Mouse (Mus musculus) neural tube, embryonic 13.5 days (tissue): ENCODE measurements around the gene Fxyd1. TPM values are rescaled to one million over a fixed set of nuclear protein-coding genes. Genes with fewer than 3 reads are reported as not detected.
A peak's percentile ranks its signal among the peaks of the same experiment; 100 is the strongest.

Source experiments
- ATAC-seq: fragments of 200-750 bp; cut with Nextera tagmentation; 2 replicates; pipeline ENCODE4 v1.8.0; 2017; ENCODE audit warnings: low read depth, mild to moderate bottlenecking, moderate TSS enrichment, moderate library complexity
- H3K27ac ChIP-seq: fragments of 300-500 bp; sonication (generic); replicated peaks from 2 replicates; pipeline ENCODE4 v1.5.1; 2015; ENCODE audit warnings: moderate library complexity, mild to moderate bottlenecking, inconsistent platforms
- H3K27me3 ChIP-seq: fragments of 300-500 bp; sonication (generic); 2 replicates; pipeline ENCODE4 v1.6.1; 2015; ENCODE audit warnings: mild to moderate bottlenecking, inconsistent platforms
- H3K36me3 ChIP-seq: fragments of 300-500 bp; sonication (generic); 2 replicates; pipeline ENCODE4 v1.6.1; 2015; ENCODE audit warnings: mild to moderate bottlenecking, inconsistent platforms
- H3K4me1 ChIP-seq: fragments of 300-500 bp; sonication (generic); replicated peaks from 2 replicates; pipeline ENCODE4 v1.6.1; 2015; ENCODE audit warnings: inconsistent platforms
- H3K4me2 ChIP-seq: fragments of 300-500 bp; sonication (generic); 2 replicates; pipeline ENCODE4 v1.6.1; 2015; ENCODE audit warnings: inconsistent platforms, mild to moderate bottlenecking, moderate library complexity
- H3K4me3 ChIP-seq: fragments of 300-500 bp; sonication (generic); 2 replicates; pipeline ENCODE4 v1.5.1; 2015; ENCODE audit warnings: mild to moderate bottlenecking, inconsistent platforms
- H3K9ac ChIP-seq: fragments of 300-500 bp; sonication (generic); 2 replicates; pipeline ENCODE4 v1.6.1; 2015; ENCODE audit warnings: moderate library complexity, mild to moderate bottlenecking, inconsistent platforms
- H3K9me3 ChIP-seq: fragments of 300-500 bp; sonication (generic); 2 replicates; pipeline ENCODE4 v1.6.1; 2016; ENCODE audit warnings: inconsistent platforms
- WGBS: fragments of 180-500 bp; shearing (Covaris S2); methylation state at CpG from one replicate; pipeline ENCODE4 v1.1.7; 2015; 5-methylcytosine and 5-hydroxymethylcytosine counted together
- polyA plus RNA-seq: library from polyadenylated mRNA; unstranded; fragments of >200 nt; fragmentation: Nextera tagmentation; extraction: Ambion mirVana; gene quantifications from 2 replicates; pipeline ENCODE4 v1.2.1, GENCODE M21; 2015

Gene Fxyd1
- polyA plus RNA-seq, 1 experiment from 2014 or later = 33.9 TPM

- Histone ChIP-seq H3K27ac (peak overlapping the region; percentile 70), H3K36me3 (no peaks in the 10 kb centered on the region), H3K9ac (peak overlapping the region; percentile 68), H3K4me1 (peaks cover 51% of the 10 kb centered on the region), H3K4me2 (peak overlapping the region; percentile 63), H3K4me3 (peak overlapping the region; percentile 42), H3K27me3 (peaks cover 80% of the 10 kb centered on the region), H3K9me3 (no peaks in the 10 kb centered on the region)
- ATAC-seq = peak; percentile 34
- 2% methylated on average over 13 of the region's 15 CpGs for whole genome bisulfite sequencing
These were observed 7.1 kb downstream of the Fxyd1 start for GRCm38 (mm10) chr7:31049846-31050281.

GRCm38 (mm10) chr7:31049135-31049845 lies 7.7 kb downstream of the Fxyd1 start:
- H3K4me1 ChIP-seq = peaks cover 46% of the 10 kb centered on the region
- no peaks in the 10 kb centered on the region for H3K9me3 ChIP-seq
- H3K27ac ChIP-seq = peak overlapping the region; percentile 70
- no peaks in the 10 kb centered on the region for H3K36me3 ChIP-seq
- no peak for ATAC-seq
- peak overlapping the region; percentile 68 for H3K9ac ChIP-seq
- WGBS = 21% methylated on average over 5 of the region's 5 CpGs
- peak overlapping the region; percentile 42 for H3K4me3 ChIP-seq
- peak overlapping the region; percentile 63 for H3K4me2 ChIP-seq
- peaks cover 80% of the 10 kb centered on the region for H3K27me3 ChIP-seq

GRCm38 (mm10) chr7:31042431-31042910 lies 14.5 kb downstream of the Fxyd1 start, which contains the start of gene Fxyd5:
Gene Fxyd5 (minus strand): TSS chr7:31042481.
- 35% methylated on average over 10 of the region's 10 CpGs for WGBS
- Histone ChIP-seq H3K36me3 (no peaks in the 10 kb centered on the region), H3K27me3 (peaks cover 67% of the 10 kb centered on the region), H3K9me3 (no peaks in the 10 kb centered on the region), H3K27ac (no peak within 1 kb of the TSS), H3K4me3 (peak within 1 kb of the TSS; percentile 18), H3K9ac (peak within 1 kb of the TSS; percentile 38), H3K4me1 (peaks cover 12% of the 10 kb centered on the region), H3K4me2 (peak within 1 kb of the TSS; percentile 46)
- no peak for ATAC-seq

- Histone ChIP-seq H3K9me3 (no peaks in the 10 kb centered on the region), H3K36me3 (no peaks in the 10 kb centered on the region), H3K27me3 (peaks cover 67% of the 10 kb centered on the region), H3K4me2 (peak overlapping the region; percentile 46), H3K4me1 (peaks cover 12% of the 10 kb centered on the region), H3K4me3 (peak overlapping the region; percentile 18), H3K9ac (peak overlapping the region; percentile 38), H3K27ac (no peak overlapping the region)
- 3% methylated on average over 28 of the region's 28 CpGs for WGBS
- no peak for ATAC-seq
These were observed 15.2 kb downstream of the Fxyd1 start for GRCm38 (mm10) chr7:31041662-31042315.

GRCm38 (mm10) chr7:31041023-31041407 lies 16.0 kb downstream of the Fxyd1 start:
- Histone ChIP-seq H3K4me2 (peak overlapping the region; percentile 46), H3K27me3 (peaks cover 59% of the 10 kb centered on the region), H3K36me3 (no peaks in the 10 kb centered on the region), H3K9me3 (no peaks in the 10 kb centered on the region), H3K4me1 (peaks cover 12% of the 10 kb centered on the region), H3K4me3 (0 out of 2 replicates have a peak overlapping the region, but pooled peaks have one; percentile 18), H3K27ac (no peak overlapping the region), H3K9ac (no peak overlapping the region)
- WGBS = 51% methylated on average over 8 of the region's 8 CpGs
- ATAC-seq = no peak

- ATAC-seq = no peak
- Histone ChIP-seq H3K9ac (no peak overlapping the region), H3K27ac (no peak overlapping the region), H3K27me3 (peaks cover 55% of the 10 kb centered on the region), H3K9me3 (no peaks in the 10 kb centered on the region), H3K36me3 (no peaks in the 10 kb centered on the region), H3K4me3 (no peak overlapping the region), H3K4me1 (peaks cover 12% of the 10 kb centered on the region), H3K4me2 (no peak overlapping the region)
- WGBS = 77% methylated on average over 12 of the region's 12 CpGs
These were observed 16.5 kb downstream of the Fxyd1 start for GRCm38 (mm10) chr7:31040281-31041022.

- WGBS = 90% methylated on average over 4 of the region's 4 CpGs
These were observed 18.0 kb downstream of the Fxyd1 start for GRCm38 (mm10) chr7:31039011-31039410.

GRCm38 (mm10) chr7:31037675-31038074 lies 19.3 kb downstream of the Fxyd1 start:
- WGBS = 64% methylated on average over 2 of the region's 2 CpGs
- Histone ChIP-seq H3K4me3 (no peak overlapping the region), H3K4me1 (peaks cover 12% of the 10 kb centered on the region), H3K27me3 (peaks cover 27% of the 10 kb centered on the region), H3K36me3 (no peaks in the 10 kb centered on the region), H3K9me3 (no peaks in the 10 kb centered on the region), H3K9ac (no peak overlapping the region), H3K27ac (no peak overlapping the region), H3K4me2 (no peak overlapping the region)
- no peak for ATAC-seq

More at GRCm38 (mm10) chr7:31039011-31039410, 18.0 kb downstream of the Fxyd1 start:
- peaks cover 12% of the 10 kb centered on the region for H3K4me1 ChIP-seq
- no peaks in the 10 kb centered on the region for H3K36me3 ChIP-seq
- no peak overlapping the region for H3K9ac ChIP-seq
- H3K4me3 ChIP-seq = no peak overlapping the region
- no peaks in the 10 kb centered on the region for H3K9me3 ChIP-seq
- ATAC-seq = no peak
- no peak overlapping the region for H3K27ac ChIP-seq
- peaks cover 41% of the 10 kb centered on the region for H3K27me3 ChIP-seq
- H3K4me2 ChIP-seq = no peak overlapping the region

- peaks cover 20% of the 10 kb centered on the region for H3K27me3 ChIP-seq
- no peak for ATAC-seq
- no peak overlapping the region for H3K27ac ChIP-seq
- no peak overlapping the region for H3K4me2 ChIP-seq
- H3K9me3 ChIP-seq = no peaks in the 10 kb centered on the region
- 86% methylated on average over 7 of the region's 7 CpGs for WGBS
- H3K4me3 ChIP-seq = no peak overlapping the region
- H3K9ac ChIP-seq = no peak overlapping the region
- H3K36me3 ChIP-seq = no peaks in the 10 kb centered on the region
- peaks cover 5% of the 10 kb centered on the region; the same call in 1 of the 2 replicates for H3K4me1 ChIP-seq
These were observed 20.1 kb downstream of the Fxyd1 start for GRCm38 (mm10) chr7:31036917-31037316.

GRCm38 (mm10) chr7:31035291-31035690 lies 21.7 kb downstream of the Fxyd1 start:
- Histone ChIP-seq H3K27me3 (0 out of 2 replicates have a peak, but pooled peaks cover 4% of the 10 kb centered on the region), H3K9ac (no peak overlapping the region), H3K36me3 (no peaks in the 10 kb centered on the region), H3K4me3 (no peak overlapping the region), H3K27ac (no peak overlapping the region), H3K4me2 (no peak overlapping the region), H3K9me3 (no peaks in the 10 kb centered on the region), H3K4me1 (no peaks in the 10 kb centered on the region)
- 86% methylated on average over 11 of the region's 11 CpGs for WGBS
- no peak for ATAC-seq

- Histone ChIP-seq H3K27ac (no peak overlapping the region), H3K4me1 (no peaks in the 10 kb centered on the region), H3K36me3 (no peaks in the 10 kb centered on the region), H3K9me3 (no peaks in the 10 kb centered on the region), H3K4me3 (no peak overlapping the region), H3K4me2 (no peak overlapping the region), H3K27me3 (no peaks in the 10 kb centered on the region), H3K9ac (no peak overlapping the region)
- ATAC-seq = no peak
- 68% methylated on average over 11 of the region's 11 CpGs for WGBS
These were observed 22.2 kb downstream of the Fxyd1 start for GRCm38 (mm10) chr7:31034789-31035188.
